Mouse (Mus musculus) T-helper 2 cell (primary cell): Measurements from ENCODE around the gene Pdss1.

Experiments
- in situ Hi-C: fragments of 300-600 bp; cut with MboI, MseI; formaldehyde crosslinking; loops from one replicate; pipeline ENCODE4 v1.15.1; 2025; ENCODE audit warnings: high pct_unique_total_duplicates

Pdss1 gene

GRCm38 (mm10) chr2:22957415-22957814 lies 62.1 kb downstream of the Pdss1 start:
- in situ Hi-C loops: no loop called here

DNA sequence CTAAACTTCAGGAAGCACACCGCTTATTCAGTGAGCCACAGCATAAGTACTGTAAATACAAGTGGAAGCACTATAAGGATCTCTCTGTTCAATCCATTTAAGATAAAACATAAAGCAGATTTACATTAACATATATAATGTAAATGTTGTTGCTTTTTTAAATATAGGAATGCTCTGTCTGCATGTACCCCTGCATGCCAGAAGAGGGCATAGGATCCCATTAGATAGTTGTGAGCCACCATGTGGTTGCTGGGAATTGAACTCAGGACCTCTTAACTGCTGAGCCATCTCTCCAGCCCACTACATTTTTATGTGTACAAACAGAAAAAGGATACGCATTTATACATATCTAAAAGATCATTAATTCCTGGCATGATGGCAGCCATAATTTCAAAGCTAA lies 66.4 kb downstream of the Pdss1 start:
- in situ Hi-C loops: no loop called here

DNA sequence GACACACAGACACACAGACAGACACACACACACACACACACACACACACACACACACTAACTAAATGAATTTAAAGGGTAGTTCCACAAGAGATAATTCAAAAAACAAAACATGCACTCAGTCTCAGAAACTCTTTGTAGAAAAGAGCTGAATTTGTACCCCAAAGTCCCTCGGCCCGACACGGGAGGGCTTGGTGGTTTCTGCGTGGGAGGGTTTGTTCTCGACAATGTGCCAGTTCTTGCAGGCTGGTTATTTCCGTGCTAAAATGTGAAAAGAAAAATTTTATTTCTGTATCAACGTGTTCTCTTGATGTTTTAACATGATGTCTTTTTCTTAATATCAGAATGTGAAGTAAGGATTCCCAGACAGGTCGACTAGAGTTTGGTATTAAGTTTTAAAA lies 66.9 kb downstream of the Pdss1 start:
- in situ Hi-C loops: no loop called here

- in situ Hi-C loops: no loop called here
These were observed 67.6 kb downstream of the Pdss1 start for GRCm38 (mm10) chr2:22962970-22963369.

DNA sequence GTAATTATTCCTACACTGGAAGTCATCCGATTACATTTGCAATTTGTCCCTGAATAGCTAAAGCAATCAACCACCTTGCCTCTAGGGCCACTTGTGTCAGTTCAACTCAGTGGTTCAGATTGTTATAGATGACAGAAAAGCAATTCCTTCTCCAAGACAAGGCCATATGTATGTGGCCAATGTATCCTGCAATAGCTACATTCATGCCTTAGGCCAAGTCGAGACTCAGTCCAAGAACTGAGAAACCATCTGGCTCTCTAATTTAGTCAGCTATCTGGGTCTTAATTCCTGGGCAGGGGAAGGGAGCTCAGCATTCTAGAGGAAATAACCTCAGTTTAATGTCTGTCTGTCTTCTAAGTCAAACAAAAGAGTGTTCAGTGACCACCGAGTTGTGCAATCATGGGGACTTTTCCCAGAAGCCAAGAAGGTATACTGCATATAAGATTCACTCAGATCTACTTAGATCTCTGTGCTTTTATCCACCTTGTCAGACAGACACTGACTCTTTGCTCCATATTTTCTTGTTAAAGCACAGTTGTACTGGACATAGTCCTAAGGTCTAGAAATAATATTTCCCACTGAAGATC lies 82.2 kb downstream of the Pdss1 start:
- in situ Hi-C loops: no loop called here

DNA sequence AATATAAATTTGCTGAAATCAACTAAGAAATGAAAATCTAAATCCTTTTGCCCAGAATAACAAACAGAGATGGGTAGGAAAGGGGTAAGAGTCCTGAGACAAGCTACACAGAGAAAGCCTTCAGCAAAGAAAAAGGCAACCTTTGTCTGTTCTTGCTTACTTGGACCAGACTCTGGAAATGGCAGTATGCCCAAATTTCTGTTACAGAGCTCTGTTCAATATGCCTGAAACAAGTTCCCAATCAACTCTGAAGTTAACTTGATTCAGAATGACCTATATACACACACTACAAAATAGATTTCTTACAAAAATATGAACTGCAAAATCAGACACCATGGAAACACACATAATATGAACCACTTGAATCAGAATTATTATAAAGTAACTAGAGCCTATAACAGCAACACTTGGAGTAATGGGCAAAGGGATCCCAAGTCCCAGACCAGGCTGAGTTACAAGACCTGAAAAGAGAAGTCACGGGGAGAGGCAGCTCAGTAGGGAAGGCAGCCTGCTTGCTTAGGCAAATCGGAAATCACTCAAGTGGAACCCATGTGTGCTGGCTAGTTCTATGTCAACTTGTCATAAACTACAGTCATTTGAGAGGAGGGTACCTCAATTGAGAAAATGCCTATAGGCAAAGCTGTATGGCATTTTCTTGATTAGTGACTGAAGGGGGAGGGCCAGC lies 90.8 kb downstream of the Pdss1 start:
- in situ Hi-C loops: no loop called here
